Mouse (Mus musculus) heart, postnatal 4 days (tissue): ENCODE measurements around the gene Zp3. TPM values are rescaled to one million over a fixed set of nuclear protein-coding genes. Genes with fewer than 3 reads are reported as not detected.

ENCODE experiments used
- DNase-seq: peaks from one replicate; pipeline ENCODE4 v3.0.0; 2021
- total RNA-seq, 2 experiments: library from RNA; stranded (reverse); gene quantifications; 2 replicates each; pipeline ENCODE4 v1.2.3; 2021

Zp3 gene
- not detected for total RNA-seq

GRCm38 (mm10) chr5:135979904-135980303 is at the start of gene Zp3:
Gene Zp3, plus strand, starts transcription at chr5:135980099.
- no peak for DNase-seq

GRCm38 (mm10) chr5:135931526-135931925 is 48.4 kb upstream of the Zp3 start:
- DNase-seq, result no peak

GRCm38 (mm10) chr5:135932359-135932758 is 47.5 kb upstream of the Zp3 start:
- DNase-seq, result no peak

GRCm38 (mm10) chr5:135933222-135933899 is 46.5 kb upstream of the Zp3 start:
- DNase-seq, result no peak

- DNase-seq, result peak; percentile 70
Observed at GRCm38 (mm10) chr5:135933900-135934441, 45.9 kb upstream of the Zp3 start.

GRCm38 (mm10) chr5:135934481-135935175 is 45.3 kb upstream of the Zp3 start, which contains the start of gene Ywhag:
Gene Ywhag, minus strand, starts transcription at chr5:135934616.
- peak; percentile 99 for DNase-seq

GRCm38 (mm10) chr5:135935176-135935523 is 44.7 kb upstream of the Zp3 start:
- no peak for DNase-seq

- DNase-seq, result no peak
Observed at GRCm38 (mm10) chr5:135935641-135936190, 44.2 kb upstream of the Zp3 start.

GRCm38 (mm10) chr5:135940587-135940986 is 39.3 kb upstream of the Zp3 start:
- DNase-seq, result no peak

- no peak for DNase-seq
Observed at GRCm38 (mm10) chr5:135942710-135943109, 37.2 kb upstream of the Zp3 start.

- DNase-seq, result peak; percentile 49
Observed at GRCm38 (mm10) chr5:135945916-135946408, 33.9 kb upstream of the Zp3 start.

GRCm38 (mm10) chr5:135946621-135947020 is 33.3 kb upstream of the Zp3 start:
- no peak for DNase-seq

GRCm38 (mm10) chr5:135950710-135951412 is 29.0 kb upstream of the Zp3 start:
- DNase-seq, result no peak

- no peak for DNase-seq
Observed at GRCm38 (mm10) chr5:135951660-135952059, 28.2 kb upstream of the Zp3 start.

GRCm38 (mm10) chr5:135952830-135953229 is 27.1 kb upstream of the Zp3 start:
- DNase-seq, result no peak

GRCm38 (mm10) chr5:135956300-135957206 is 23.3 kb upstream of the Zp3 start:
- no peak for DNase-seq

- DNase-seq, result peak; percentile 95
Observed at GRCm38 (mm10) chr5:135957207-135957974, 22.5 kb upstream of the Zp3 start.

- DNase-seq, result no peak
Observed at GRCm38 (mm10) chr5:135958367-135958766, 21.5 kb upstream of the Zp3 start.

- DNase-seq, result no peak
Observed at GRCm38 (mm10) chr5:135959911-135960310, 20.0 kb upstream of the Zp3 start.

GRCm38 (mm10) chr5:135960909-135961635 is 18.8 kb upstream of the Zp3 start:
- no peak for DNase-seq
